Mouse (Mus musculus): ENCODE data around the gene Srarp. TPM values are rescaled to one million over a fixed set of nuclear protein-coding genes. Genes with fewer than 3 reads are reported as not detected.

Srarp gene
- polyA plus RNA-seq, 1 experiment from 2014 or later, result not detected

GRCm38 (mm10) chr4:141461576-141461975 lies 25.7 kb upstream of the Srarp start:
- 94% methylated on average over 12 of the region's 12 CpGs for WGBS
- ATAC-seq (ENCODE audit: insufficient number of reproducible peaks, low FRiP score, low TSS enrichment, low read depth) (no peak), DNase-seq (ENCODE audit: low spot score) (no peak)
- Histone ChIP-seq H3K36me3 (ENCODE audit: control insufficient read depth, insufficient read depth, low read length) (peaks cover 35% of the 10 kb centered on the region), H3K4me3 (ENCODE audit: low read depth, low read length) (no peak overlapping the region), H3K4me1 (ENCODE audit: control insufficient read depth, insufficient read depth, low read length) (peaks cover 11% of the 10 kb centered on the region), H3K9me3 (ENCODE audit: control insufficient read depth, low read length) (no peaks in the 10 kb centered on the region), H3K27me3 (ENCODE audit: control insufficient read depth, insufficient read depth, low read length) (no peaks in the 10 kb centered on the region), H3K9ac (ENCODE audit: low read length) (no peak overlapping the region), H3K4me2 (ENCODE audit: low read depth, severe bottlenecking) (no peak overlapping the region), H3K27ac (replicated peaks; ENCODE audit: low read depth, low read length) (no peak overlapping the region)

- no peak for DNase-seq (ENCODE audit: low spot score)
- no peaks in the 10 kb centered on the region for H3K9me3 ChIP-seq (ENCODE audit: control insufficient read depth, low read length)
- H3K4me3 ChIP-seq (ENCODE audit: low read depth, low read length), result no peak overlapping the region
- H3K27ac ChIP-seq (replicated peaks; ENCODE audit: low read depth, low read length), result no peak overlapping the region
- WGBS, result 76% methylated on average over 12 of the region's 12 CpGs
- H3K36me3 ChIP-seq (ENCODE audit: control insufficient read depth, insufficient read depth, low read length), result peaks cover 31% of the 10 kb centered on the region
- no peak overlapping the region for H3K4me2 ChIP-seq (ENCODE audit: low read depth, severe bottlenecking)
- H3K9ac ChIP-seq (ENCODE audit: low read length), result no peak overlapping the region
- H3K27me3 ChIP-seq (ENCODE audit: control insufficient read depth, insufficient read depth, low read length), result no peaks in the 10 kb centered on the region
- H3K4me1 ChIP-seq (ENCODE audit: control insufficient read depth, insufficient read depth, low read length), result peaks cover 11% of the 10 kb centered on the region
- ATAC-seq (ENCODE audit: insufficient number of reproducible peaks, low FRiP score, low TSS enrichment, low read depth), result no peak
These were observed 25.2 kb upstream of the Srarp start for GRCm38 (mm10) chr4:141461088-141461487.

GRCm38 (mm10) chr4:141460481-141460880 lies 24.6 kb upstream of the Srarp start:
- Histone ChIP-seq H3K4me3 (ENCODE audit: low read depth, low read length) (no peak overlapping the region), H3K9ac (ENCODE audit: low read length) (no peak overlapping the region), H3K36me3 (ENCODE audit: control insufficient read depth, insufficient read depth, low read length) (peaks cover 28% of the 10 kb centered on the region), H3K4me2 (ENCODE audit: low read depth, severe bottlenecking) (no peak overlapping the region), H3K9me3 (ENCODE audit: control insufficient read depth, low read length) (no peaks in the 10 kb centered on the region), H3K4me1 (ENCODE audit: control insufficient read depth, insufficient read depth, low read length) (peaks cover 11% of the 10 kb centered on the region), H3K27ac (replicated peaks; ENCODE audit: low read depth, low read length) (no peak overlapping the region), H3K27me3 (ENCODE audit: control insufficient read depth, insufficient read depth, low read length) (no peaks in the 10 kb centered on the region)
- WGBS, result 95% methylated on average over 4 of the region's 4 CpGs
- ATAC-seq (ENCODE audit: insufficient number of reproducible peaks, low FRiP score, low TSS enrichment, low read depth) (no peak), DNase-seq (ENCODE audit: low spot score) (no peak)

GRCm38 (mm10) chr4:141459766-141460165 lies 23.9 kb upstream of the Srarp start:
- no peak overlapping the region for H3K4me2 ChIP-seq (ENCODE audit: low read depth, severe bottlenecking)
- H3K9ac ChIP-seq (ENCODE audit: low read length), result no peak overlapping the region
- WGBS, result 90% methylated on average over 9 of the region's 9 CpGs
- peaks cover 21% of the 10 kb centered on the region for H3K36me3 ChIP-seq (ENCODE audit: control insufficient read depth, insufficient read depth, low read length)
- H3K9me3 ChIP-seq (ENCODE audit: control insufficient read depth, low read length), result no peaks in the 10 kb centered on the region
- H3K4me3 ChIP-seq (ENCODE audit: low read depth, low read length), result no peak overlapping the region
- DNase-seq (ENCODE audit: low spot score) (no peak), ATAC-seq (ENCODE audit: insufficient number of reproducible peaks, low FRiP score, low TSS enrichment, low read depth) (no peak)
- no peak overlapping the region for H3K27ac ChIP-seq (replicated peaks; ENCODE audit: low read depth, low read length)
- peaks cover 11% of the 10 kb centered on the region for H3K4me1 ChIP-seq (ENCODE audit: control insufficient read depth, insufficient read depth, low read length)
- no peaks in the 10 kb centered on the region for H3K27me3 ChIP-seq (ENCODE audit: control insufficient read depth, insufficient read depth, low read length)

GRCm38 (mm10) chr4:141458888-141459287 lies 23.0 kb upstream of the Srarp start:
- Histone ChIP-seq H3K4me1 (ENCODE audit: control insufficient read depth, insufficient read depth, low read length) (peaks cover 11% of the 10 kb centered on the region), H3K4me2 (ENCODE audit: low read depth, severe bottlenecking) (no peak overlapping the region), H3K27me3 (ENCODE audit: control insufficient read depth, insufficient read depth, low read length) (no peaks in the 10 kb centered on the region), H3K9ac (ENCODE audit: low read length) (no peak overlapping the region), H3K9me3 (ENCODE audit: control insufficient read depth, low read length) (no peaks in the 10 kb centered on the region), H3K36me3 (ENCODE audit: control insufficient read depth, insufficient read depth, low read length) (peaks cover 14% of the 10 kb centered on the region; the same call in 1 of the 2 replicates), H3K27ac (replicated peaks; ENCODE audit: low read depth, low read length) (no peak overlapping the region; the same call in 1 of the 2 replicates), H3K4me3 (ENCODE audit: low read depth, low read length) (no peak overlapping the region)
- WGBS, result 72% methylated on average over 3 of the region's 3 CpGs
- DNase-seq (ENCODE audit: low spot score) (no peak), ATAC-seq (ENCODE audit: insufficient number of reproducible peaks, low FRiP score, low TSS enrichment, low read depth) (no peak)

GRCm38 (mm10) chr4:141458236-141458635 lies 22.3 kb upstream of the Srarp start:
- H3K36me3 ChIP-seq (ENCODE audit: control insufficient read depth, insufficient read depth, low read length), result peaks cover 8% of the 10 kb centered on the region; the same call in 1 of the 2 replicates
- peak overlapping the region; percentile 27; the same call in 1 of the 2 replicates for H3K9ac ChIP-seq (ENCODE audit: low read length)
- 0 out of 2 replicates have a peak overlapping the region, but pooled peaks have one; percentile 5 for H3K27ac ChIP-seq (replicated peaks; ENCODE audit: low read depth, low read length)
- ATAC-seq (ENCODE audit: insufficient number of reproducible peaks, low FRiP score, low TSS enrichment, low read depth), result peak; percentile 23; the same call in 1 of the 2 replicates
- WGBS, result 11% methylated on average over 7 of the region's 7 CpGs
- H3K27me3 ChIP-seq (ENCODE audit: control insufficient read depth, insufficient read depth, low read length), result no peaks in the 10 kb centered on the region
- H3K9me3 ChIP-seq (ENCODE audit: control insufficient read depth, low read length), result no peaks in the 10 kb centered on the region
- H3K4me1 ChIP-seq (ENCODE audit: control insufficient read depth, insufficient read depth, low read length), result peaks cover 11% of the 10 kb centered on the region
- H3K4me2 ChIP-seq (ENCODE audit: low read depth, severe bottlenecking), result no peak overlapping the region
- no peak overlapping the region for H3K4me3 ChIP-seq (ENCODE audit: low read depth, low read length)
- peak; percentile 55 for DNase-seq (ENCODE audit: low spot score)

- H3K27ac ChIP-seq (replicated peaks; ENCODE audit: low read depth, low read length), result no peak overlapping the region
- peaks cover 11% of the 10 kb centered on the region for H3K4me1 ChIP-seq (ENCODE audit: control insufficient read depth, insufficient read depth, low read length)
- WGBS, result 94% methylated on average over 14 of the region's 14 CpGs
- no peak for DNase-seq (ENCODE audit: low spot score)
- H3K4me3 ChIP-seq (ENCODE audit: low read depth, low read length), result no peak overlapping the region
- no peaks in the 10 kb centered on the region for H3K27me3 ChIP-seq (ENCODE audit: control insufficient read depth, insufficient read depth, low read length)
- H3K9ac ChIP-seq (ENCODE audit: low read length), result no peak overlapping the region
- no peak overlapping the region for H3K4me2 ChIP-seq (ENCODE audit: low read depth, severe bottlenecking)
- no peaks in the 10 kb centered on the region for H3K9me3 ChIP-seq (ENCODE audit: control insufficient read depth, low read length)
- peaks cover 11% of the 10 kb centered on the region; the same call in 1 of the 2 replicates for H3K36me3 ChIP-seq (ENCODE audit: control insufficient read depth, insufficient read depth, low read length)
- no peak for ATAC-seq (ENCODE audit: insufficient number of reproducible peaks, low FRiP score, low TSS enrichment, low read depth)
These were observed 20.5 kb upstream of the Srarp start for GRCm38 (mm10) chr4:141456193-141456938.

- no peak overlapping the region for H3K27ac ChIP-seq (replicated peaks; ENCODE audit: low read depth, low read length)
- H3K4me3 ChIP-seq (ENCODE audit: low read depth, low read length), result no peak overlapping the region
- no peak overlapping the region for H3K9ac ChIP-seq (ENCODE audit: low read length)
- H3K9me3 ChIP-seq (ENCODE audit: control insufficient read depth, low read length), result no peaks in the 10 kb centered on the region
- H3K36me3 ChIP-seq (ENCODE audit: control insufficient read depth, insufficient read depth, low read length), result peaks cover 11% of the 10 kb centered on the region; the same call in 1 of the 2 replicates
- H3K4me2 ChIP-seq (ENCODE audit: low read depth, severe bottlenecking), result no peak overlapping the region
- ATAC-seq (ENCODE audit: insufficient number of reproducible peaks, low FRiP score, low TSS enrichment, low read depth), result no peak
- no peak for DNase-seq (ENCODE audit: low spot score)
- H3K4me1 ChIP-seq (ENCODE audit: control insufficient read depth, insufficient read depth, low read length), result peaks cover 11% of the 10 kb centered on the region
- 73% methylated on average over 4 of the region's 4 CpGs for WGBS
- no peaks in the 10 kb centered on the region for H3K27me3 ChIP-seq (ENCODE audit: control insufficient read depth, insufficient read depth, low read length)
These were observed 19.6 kb upstream of the Srarp start for GRCm38 (mm10) chr4:141455526-141455925.
